Mouse (Mus musculus) inflammation-experienced regulatory T-cells (primary cell): ENCODE data around the gene Mapk14. TPM values are rescaled to one million over a fixed set of nuclear protein-coding genes. Genes with fewer than 3 reads are reported as not detected.

Experiments
- polyA plus RNA-seq, 2 experiments: library from polyadenylated mRNA; unstranded; fragments of 100-300 nt; shearing (Covaris generic); gene quantifications; one replicate each; pipeline ENCODE4 v1.2.1; 2017

Mapk14 gene
- polyA plus RNA-seq: 100 to 1,000 TPM in 1 of 2 experiments, 10 to 100 TPM in 1; 91.4 to 156 TPM

DNA sequence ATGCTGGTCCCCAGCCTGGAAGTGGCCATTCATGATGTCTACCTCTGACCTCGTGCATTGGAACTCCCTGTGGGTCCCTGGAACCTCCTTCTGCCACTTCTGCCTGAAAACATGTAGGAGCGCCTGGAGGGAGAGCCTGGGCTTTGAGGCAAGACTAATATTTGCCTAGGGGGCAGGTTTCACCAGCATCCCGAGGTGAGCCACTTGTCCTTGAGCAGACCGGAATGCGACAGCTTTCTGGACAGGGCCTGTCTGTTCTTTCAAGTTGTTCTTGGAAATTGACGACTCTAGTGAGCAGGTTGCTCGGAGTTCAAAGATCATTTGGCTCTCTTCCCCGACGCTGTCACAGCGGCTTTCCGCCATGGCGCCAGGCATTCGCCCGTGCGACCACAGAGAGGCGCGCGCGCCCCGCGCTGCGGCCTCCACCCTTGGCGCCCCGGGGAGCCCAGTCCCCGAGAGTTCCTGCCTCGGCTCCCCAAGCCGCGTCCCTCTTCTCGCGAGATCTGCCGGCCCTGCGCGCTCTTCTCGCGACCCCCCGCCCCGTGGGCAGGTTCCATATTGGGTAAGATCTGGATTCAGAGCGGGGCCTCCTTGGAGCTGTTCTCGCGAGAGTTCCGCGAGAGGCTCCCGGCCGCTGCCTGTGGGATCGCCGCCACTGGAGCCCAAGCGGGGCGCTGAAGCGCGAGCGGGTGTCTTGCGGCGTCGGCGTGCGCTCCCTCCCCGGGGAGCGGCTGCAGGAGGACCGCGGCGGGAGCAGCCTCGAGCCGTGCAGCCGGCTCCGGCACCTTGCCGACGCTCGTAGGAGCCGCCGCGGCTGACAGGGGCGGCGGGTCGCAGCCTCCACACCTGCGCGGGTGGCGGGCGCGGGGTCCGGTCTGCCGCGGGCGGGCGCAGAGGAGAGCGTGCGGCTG, at the start of gene Mapk14:
Mapk14 (plus strand) TSS at position 554 of the 911 bp plus-strand sequence.

GRCm38 (mm10) chr17:28689586-28690283, 1.4 kb upstream of the Mapk14 start, which contains the start of gene Slc26a8:
Slc26a8 (minus strand) TSS chr17:28690233.

DNA sequence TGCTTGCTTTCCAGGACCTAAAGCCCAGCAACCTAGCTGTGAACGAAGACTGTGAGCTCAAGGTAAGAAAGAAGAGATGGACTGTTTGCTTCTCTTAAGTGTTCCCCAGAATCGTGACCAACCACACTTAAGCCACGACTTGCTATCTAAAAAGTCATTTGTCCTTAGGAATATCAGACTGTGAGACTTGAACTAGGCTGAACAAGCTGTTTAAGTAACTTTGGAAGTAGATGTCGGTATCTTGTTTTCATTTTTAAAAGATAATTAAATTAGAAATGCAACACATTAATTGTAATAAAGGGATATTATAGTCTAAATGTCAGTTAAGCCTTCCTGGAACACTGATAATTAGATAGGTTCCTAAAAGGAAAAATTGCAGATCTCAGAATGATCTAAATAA, 34.7 kb downstream of the Mapk14 start, which contains the start of gene AC170998.1:
AC170998.1 (plus strand) TSS at position 301 of the 400 bp plus-strand sequence.

DNA sequence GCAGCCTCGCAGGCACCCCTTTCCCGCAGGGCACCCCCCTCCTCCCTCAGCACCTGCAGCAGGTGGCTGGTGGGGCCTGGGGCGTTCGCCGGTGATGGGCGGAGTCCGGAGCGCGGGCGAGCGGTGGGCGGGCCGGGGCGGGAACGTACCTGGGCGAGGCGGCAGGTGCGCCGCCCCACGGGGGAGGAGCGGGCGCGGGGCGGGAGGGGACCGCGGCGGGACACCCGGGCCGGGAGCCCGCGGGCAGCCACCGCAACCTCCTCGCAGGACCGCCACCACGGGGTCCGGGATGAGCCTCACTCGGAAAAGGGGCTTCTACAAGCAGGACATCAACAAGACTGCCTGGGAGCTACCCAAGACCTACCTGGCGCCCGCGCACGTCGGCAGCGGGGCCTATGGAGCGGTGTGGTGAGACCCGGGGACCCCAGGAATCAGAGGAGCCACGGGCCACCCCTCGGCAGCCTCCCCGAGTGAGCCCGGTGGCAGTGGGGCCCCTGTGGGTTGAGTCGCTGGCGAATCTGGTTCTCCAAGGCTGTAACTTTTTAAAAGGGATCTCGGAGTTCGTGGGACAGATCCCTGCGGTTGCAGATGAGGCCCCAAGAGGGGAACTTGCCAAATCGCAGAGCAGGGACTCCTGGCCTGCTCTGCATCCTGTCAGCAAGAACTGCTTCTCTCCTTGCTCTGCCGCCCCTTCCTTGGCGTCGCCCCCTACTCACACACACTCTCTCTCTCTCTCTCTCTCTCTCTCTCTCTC, 78.2 kb downstream of the Mapk14 start, which contains the start of gene Mapk13:
Mapk13 (plus strand) TSS at position 177 of the 754 bp plus-strand sequence.

Other genes with a start within 250 kb of the Mapk14 start
- 100 to 1,000 TPM; 104 TPM for gene Fkbp5, start 173.8 kb upstream of the Mapk14 start, polyA plus RNA-seq
- 1 to 10 TPM in 1 of 2 experiments, under 1 TPM in 1; 0.12 to 1.2 TPM for gene Armc12, start 160.5 kb upstream of the Mapk14 start, polyA plus RNA-seq
- not detected for gene Clpsl2, start 141.9 kb upstream of the Mapk14 start, polyA plus RNA-seq
- gene Clps, start 130.6 kb upstream of the Mapk14 start, polyA plus RNA-seq: not detected
- 1 to 10 TPM in 1 of 2 experiments, under 1 TPM in 1; 0.86 to 1.8 TPM for gene Lhfpl5, start 115.7 kb upstream of the Mapk14 start, polyA plus RNA-seq
- 100 to 1,000 TPM; 160 to 211 TPM for gene Srpk1, start 68.6 kb upstream of the Mapk14 start, polyA plus RNA-seq
- 1 to 10 TPM in 1 of 2 experiments, under 1 TPM in 1; 0.27 to 1.2 TPM for gene Slc26a8, start 1.1 kb upstream of the Mapk14 start, polyA plus RNA-seq
- 1 to 10 TPM; 8.7 to 8.9 TPM for gene AC170998.1, start 34.8 kb downstream of the Mapk14 start, polyA plus RNA-seq
- under 1 TPM; 0.24 to 0.72 TPM for gene Mapk13, start 78.0 kb downstream of the Mapk14 start, polyA plus RNA-seq
- 10 to 100 TPM in 1 of 2 experiments, 1 to 10 TPM in 1; 9.7 to 24.5 TPM for gene Brpf3, start 109.8 kb downstream of the Mapk14 start, polyA plus RNA-seq
- under 1 TPM in 1 of 2 experiments, not detected in 1; 0.37 TPM for gene Pnpla1, start 167.1 kb downstream of the Mapk14 start, polyA plus RNA-seq
- gene 4930539E08Rik, start 224.0 kb downstream of the Mapk14 start, polyA plus RNA-seq: 1 to 10 TPM in 1 of 2 experiments, under 1 TPM in 1; 0.70 to 2.8 TPM